Mouse (Mus musculus): ENCODE measurements around the gene Bmp6. TPM values are rescaled to one million over a fixed set of nuclear protein-coding genes. Genes with fewer than 3 reads are reported as not detected.

Gene Bmp6
- total RNA-seq, 2 experiments from 2014 or later = 21.7 to 34.0 TPM

DNA sequence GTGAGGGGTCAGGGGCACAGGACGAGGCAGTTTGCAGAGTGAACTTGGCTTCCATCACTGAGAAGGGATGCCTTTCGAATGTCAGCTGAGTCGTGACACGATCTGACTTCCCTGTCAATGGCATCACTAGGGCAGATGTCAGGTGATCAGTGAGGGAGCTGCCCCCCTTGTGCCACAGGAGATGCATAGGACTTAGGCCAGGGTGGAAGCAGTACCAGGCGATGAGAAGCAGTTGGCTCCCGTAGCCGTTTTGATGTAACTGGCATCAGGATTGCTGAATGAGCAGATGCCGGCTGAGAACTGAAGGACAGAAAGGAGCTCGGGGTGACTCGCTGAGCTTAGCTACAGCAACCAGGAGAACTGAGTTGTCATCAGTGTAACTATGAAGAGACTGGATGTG, 188.6 kb downstream of the Bmp6 start:
- DNase-seq = no peak
- intact Hi-C loops (cut with DNase I) = no loop called here

DNA sequence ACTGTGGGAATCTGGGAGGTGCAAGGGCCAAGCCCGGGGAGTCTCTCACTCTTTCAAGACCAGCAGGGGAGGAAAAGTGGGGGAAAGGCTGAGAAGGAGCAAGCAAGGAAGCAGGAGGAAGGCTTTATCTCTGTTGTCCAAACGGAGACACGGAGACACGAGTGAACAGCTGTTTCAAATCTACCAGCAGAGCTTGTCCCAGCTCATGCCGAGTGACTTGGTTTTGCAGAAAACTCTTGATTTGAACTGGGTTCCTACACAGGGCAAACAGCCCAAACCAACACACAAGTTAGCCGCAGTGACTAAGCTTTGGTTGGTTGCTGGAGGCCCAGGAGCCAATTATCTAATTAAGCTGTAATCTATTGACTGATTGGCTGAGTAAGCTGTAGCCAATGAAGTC, 189.1 kb downstream of the Bmp6 start:
- DNase-seq = no peak
- intact Hi-C loops (cut with DNase I) = no loop called here

DNA sequence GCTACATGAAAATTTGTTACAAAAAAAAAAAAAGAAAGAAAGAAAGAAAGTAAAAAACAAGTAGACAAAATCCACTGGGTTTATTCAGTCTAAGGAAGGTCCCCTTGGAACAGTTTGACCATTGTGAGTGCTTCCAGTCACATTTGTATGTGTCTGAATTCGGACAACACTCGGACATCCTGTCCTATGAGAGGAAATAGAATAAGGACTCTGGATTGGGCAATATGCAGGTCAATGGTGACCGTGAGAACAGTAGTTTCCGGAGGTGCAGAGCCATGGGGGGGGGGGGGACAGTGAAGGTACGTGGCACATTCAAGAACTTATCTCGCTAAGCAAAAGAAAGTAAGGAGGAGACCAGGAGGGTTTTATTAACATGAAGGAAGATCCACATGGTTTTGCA, 189.8 kb downstream of the Bmp6 start:
- DNase-seq = no peak
- intact Hi-C loops (cut with DNase I) = no loop called here

DNA sequence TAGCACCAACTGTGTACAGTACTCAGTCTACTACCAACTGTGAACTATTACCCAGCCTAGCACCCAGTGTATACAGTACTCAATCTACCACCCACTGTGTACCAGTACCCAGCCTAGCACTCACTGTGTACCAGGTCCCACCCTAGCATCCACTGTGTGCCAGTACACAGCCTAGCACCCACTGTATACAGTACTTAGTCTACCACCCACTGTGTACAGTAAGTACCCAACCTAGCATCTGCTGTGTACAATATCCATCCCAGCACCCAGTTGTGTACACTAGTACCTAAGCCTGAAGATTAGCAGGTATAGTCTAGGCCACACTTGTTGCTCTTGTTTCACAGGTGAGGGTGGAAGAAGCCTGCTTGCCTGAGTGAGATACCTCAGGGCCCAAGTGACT, 192.6 kb downstream of the Bmp6 start:
- intact Hi-C loops (cut with DNase I) = no loop called here
- no peak for DNase-seq

DNA sequence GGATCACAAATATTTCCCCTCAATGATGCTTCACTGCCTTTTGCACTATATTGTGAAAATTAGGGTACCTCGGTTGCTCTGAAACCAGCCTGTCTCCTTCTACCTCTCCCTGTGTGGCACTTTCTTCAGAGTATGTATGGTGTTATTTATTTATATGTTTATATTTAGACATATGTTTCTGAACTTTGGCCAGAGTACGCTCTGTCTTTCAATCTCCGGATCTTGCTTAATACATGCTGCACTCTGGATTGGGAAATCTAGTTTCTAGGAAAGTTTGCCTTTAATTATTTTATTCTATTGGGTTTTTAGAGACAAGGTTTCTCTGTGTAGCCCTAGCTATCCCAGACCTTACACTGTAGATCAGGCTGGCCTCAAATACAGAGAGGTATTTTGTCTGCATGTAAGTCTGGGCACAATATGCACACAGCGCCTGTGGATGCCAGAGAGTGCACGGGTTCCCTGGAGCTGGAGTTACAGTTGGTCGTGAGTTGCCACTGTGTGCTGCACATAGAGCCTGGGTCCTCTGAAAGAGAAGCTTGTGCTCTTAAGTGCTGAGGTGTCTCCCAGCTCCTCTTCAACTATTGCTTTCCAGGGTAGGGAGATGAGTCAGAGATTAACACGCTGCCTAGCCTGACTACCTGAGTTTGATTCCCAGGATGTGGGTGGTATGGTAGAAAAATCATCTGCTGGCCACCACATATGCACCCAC, 194.4 kb downstream of the Bmp6 start:
- no peak for DNase-seq
- intact Hi-C loops (cut with DNase I) = no loop called here

DNA sequence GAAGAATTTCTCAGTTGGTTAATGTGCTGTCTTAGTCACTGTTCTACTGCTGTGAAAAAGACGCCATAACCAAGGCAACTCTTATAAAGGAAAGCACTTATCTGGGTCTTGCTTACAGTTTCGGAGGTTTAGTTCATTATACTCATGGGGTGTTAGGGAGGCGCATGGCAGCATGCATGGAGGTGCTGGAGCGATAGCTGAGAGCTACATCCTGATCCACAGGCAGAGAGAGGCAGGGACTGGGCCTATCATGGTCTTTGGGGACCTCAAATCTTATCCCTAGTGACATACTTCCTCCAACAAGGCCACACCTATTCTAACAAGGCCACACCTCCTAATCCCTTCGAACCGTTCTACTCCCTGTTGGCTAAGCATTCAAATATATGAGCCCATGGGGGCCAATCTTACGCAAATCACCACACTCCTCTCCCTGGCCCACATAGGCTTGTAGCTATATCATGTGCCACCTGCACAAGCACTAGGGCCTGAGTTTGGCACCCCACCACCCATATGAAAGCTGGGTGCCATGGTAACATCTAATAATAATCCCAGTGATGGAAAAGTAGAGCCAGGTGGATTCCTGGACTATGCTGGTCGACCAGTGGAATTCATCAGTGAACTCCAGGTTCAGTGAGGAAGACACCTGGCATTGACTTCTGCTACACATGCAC, 198.7 kb downstream of the Bmp6 start:
- intact Hi-C loops (cut with DNase I) = no loop called here
- no peak for DNase-seq

DNA sequence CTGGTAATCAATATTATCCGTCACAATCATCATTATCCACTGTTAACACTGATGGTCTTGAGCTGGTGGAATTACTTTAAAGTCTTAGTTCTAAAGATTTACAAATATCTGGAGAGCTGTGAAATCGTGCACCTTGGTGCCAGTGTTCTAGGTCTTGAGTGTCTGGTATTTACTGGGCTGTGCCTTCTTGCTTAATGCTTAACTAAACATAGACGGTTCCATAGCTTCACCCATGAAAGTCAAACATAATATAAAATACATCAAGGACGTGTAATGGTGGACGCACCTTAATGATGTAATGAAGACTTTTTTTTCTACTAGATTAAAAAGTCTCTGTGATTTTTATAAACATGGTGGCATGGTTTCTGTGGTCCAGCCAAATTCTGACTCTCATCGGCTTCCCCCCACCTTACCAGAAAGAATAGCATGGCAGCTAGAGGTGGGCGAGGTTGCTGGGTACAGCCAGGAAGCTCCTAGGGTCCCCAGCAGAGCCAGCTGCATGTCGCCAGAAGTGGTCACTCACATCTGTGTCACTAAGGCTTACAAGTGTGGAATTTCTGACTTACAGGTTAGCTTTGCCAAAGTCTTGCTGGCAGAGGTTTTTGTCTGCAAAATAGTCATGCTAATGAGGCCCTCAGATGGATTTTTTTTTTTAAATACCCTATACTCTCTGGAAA, 200.0 kb downstream of the Bmp6 start:
- intact Hi-C loops (cut with DNase I) = no loop called here
- DNase-seq = no peak

DNA sequence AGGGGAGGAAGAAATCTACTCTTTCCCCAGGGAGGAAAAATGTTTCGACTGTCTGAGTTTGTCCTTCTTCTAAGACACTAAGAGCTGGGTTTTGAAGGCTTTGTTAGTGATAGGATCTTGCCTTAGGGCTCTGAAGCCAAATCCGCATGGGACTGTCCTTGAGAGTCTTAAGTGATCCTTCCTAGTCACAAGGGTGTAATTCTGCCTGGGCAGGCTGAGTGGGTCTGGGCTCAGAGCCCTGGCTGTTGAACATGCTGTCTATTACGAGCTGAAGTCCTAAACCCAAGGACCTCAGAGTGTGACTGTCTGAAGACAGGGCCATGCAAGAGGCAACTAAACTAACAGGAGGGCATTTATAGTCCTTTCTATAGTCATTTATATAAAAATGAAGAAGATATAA, 200.6 kb downstream of the Bmp6 start:
- DNase-seq = no peak
- intact Hi-C loops (cut with DNase I) = no loop called here

DNA sequence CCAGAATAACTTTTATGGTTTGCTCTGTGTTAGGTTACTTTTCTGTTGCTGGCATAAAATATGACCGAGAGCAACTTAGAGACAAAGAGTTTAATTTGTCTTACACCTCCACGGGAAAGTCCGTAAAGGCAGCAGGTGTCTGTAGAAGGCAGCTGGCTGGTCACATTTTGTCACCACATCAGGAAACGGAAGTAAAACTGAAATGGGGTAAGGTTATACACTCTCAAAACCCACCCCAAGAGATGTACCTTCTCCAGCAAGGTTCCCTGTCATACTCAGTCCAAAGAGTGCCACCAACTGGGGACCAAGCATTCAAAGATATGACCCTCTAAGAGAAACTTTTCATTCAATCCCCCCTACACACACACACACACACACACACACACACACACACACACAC, 201.8 kb downstream of the Bmp6 start:
- intact Hi-C loops (cut with DNase I) = no loop called here
- DNase-seq = no peak

DNA sequence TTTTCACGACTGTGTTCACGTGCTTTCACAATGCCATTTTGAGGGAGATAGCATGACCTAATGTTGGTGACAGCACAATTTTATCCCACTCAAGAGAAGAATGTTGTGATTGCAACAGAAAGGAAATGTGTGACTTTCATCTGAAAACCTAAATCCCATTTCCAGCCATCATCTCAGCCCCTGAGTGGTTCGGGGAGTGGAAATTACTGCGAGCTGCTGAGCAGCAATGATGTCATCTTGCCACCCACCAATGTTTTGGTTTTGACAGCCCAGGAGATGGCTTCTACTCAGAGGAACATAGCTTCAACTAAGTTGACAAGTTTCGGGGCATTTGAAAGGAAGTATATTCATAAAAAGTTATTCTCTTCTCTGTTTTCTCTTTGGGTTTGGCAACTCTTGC, 202.8 kb downstream of the Bmp6 start:
- no peak for DNase-seq
- intact Hi-C loops (cut with DNase I) = no loop called here

DNA sequence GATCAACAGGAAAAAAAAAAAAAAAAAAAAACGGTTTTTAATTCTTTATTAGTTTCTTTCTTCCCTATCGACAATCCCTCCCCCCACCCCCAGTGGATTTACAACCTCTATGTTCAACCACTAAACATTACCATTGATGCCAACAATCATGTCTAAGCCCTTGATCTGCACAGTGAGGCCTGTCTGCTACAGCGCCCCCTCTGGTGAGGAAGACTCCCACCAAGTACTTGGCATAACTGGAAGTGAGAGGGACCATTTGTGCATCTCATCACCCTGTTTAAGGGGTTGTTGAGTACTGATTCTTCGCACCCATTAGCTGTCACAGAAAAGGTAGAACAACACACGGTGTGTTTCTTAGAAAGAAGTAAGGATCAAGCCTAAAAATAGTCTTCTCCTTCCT, 203.8 kb downstream of the Bmp6 start:
- DNase-seq = no peak
- intact Hi-C loops (cut with DNase I) = no loop called here

Other genes with a start within 250 kb of the Bmp6 start
- gene Dsp, start 193.8 kb upstream of the Bmp6 start, total RNA-seq (2021) = 100 to 1,000 TPM; 529 TPM
- 10 to 100 TPM in 1 of 2 experiments, 1 to 10 TPM in 1; 9.8 to 11.4 TPM for gene Snrnp48, start 140.2 kb upstream of the Bmp6 start, total RNA-seq (2021)
- 10 to 100 TPM; 33.0 to 35.0 TPM for gene Txndc5, start 183.7 kb downstream of the Bmp6 start, total RNA-seq (2021)

All from heart, postnatal 36 days (tissue).